Mouse (Mus musculus) liver, embryonic 16.5 days (tissue): ENCODE results near the gene Ptprn2. TPM values are rescaled to one million over a fixed set of nuclear protein-coding genes. Genes with fewer than 3 reads are reported as not detected.

Experiments used
- ATAC-seq: fragments of 200-750 bp; cut with Nextera tagmentation; 2 replicates; pipeline ENCODE4 v1.8.0; 2017; ENCODE audit warnings: low read depth, mild to moderate bottlenecking, moderate number of reproducible peaks, moderate library complexity
- H3K27ac ChIP-seq: fragments of 300-500 bp; sonication (generic); 2 replicates; pipeline ENCODE4 v1.5.1; 2014; ENCODE audit warnings: mild to moderate bottlenecking, low read length
- H3K27me3 ChIP-seq: fragments of 300-500 bp; sonication (generic); 2 replicates; pipeline ENCODE4 v1.6.1; 2014; ENCODE audit warnings: low read depth, low read length, mixed read lengths; ENCODE audit not compliant: control insufficient read depth, insufficient read depth
- H3K36me3 ChIP-seq: fragments of 300-500 bp; sonication (generic); 2 replicates; pipeline ENCODE4 v1.6.1; 2014; ENCODE audit warnings: mild to moderate bottlenecking; ENCODE audit not compliant: control insufficient read depth, insufficient read depth
- H3K4me1 ChIP-seq: fragments of 300-500 bp; sonication (generic); 2 replicates; pipeline ENCODE4 v1.6.1; 2014; ENCODE audit warnings: low read depth, low read length, mixed read lengths; ENCODE audit not compliant: control insufficient read depth
- H3K4me2 ChIP-seq: fragments of 300-500 bp; sonication (generic); 2 replicates; pipeline ENCODE4 v1.6.1; 2014; ENCODE audit warnings: low read depth, low read length, mixed read lengths
- H3K4me3 ChIP-seq: fragments of 300-500 bp; sonication (generic); 2 replicates; pipeline ENCODE4 v1.5.1; 2014; ENCODE audit warnings: low read depth, mild to moderate bottlenecking, low read length
- H3K9ac ChIP-seq: fragments of 300-500 bp; sonication (generic); 2 replicates; pipeline ENCODE4 v1.6.1; 2014; ENCODE audit warnings: low read depth, low read length
- H3K9me3 ChIP-seq: fragments of 300-500 bp; sonication (generic); replicated peaks from 2 replicates; pipeline ENCODE4 v1.6.1; 2016; ENCODE audit warnings: low read length; ENCODE audit not compliant: control insufficient read depth
- WGBS: fragments of 180-500 bp; shearing (Covaris S2); extraction: QIAGEN DNeasy Blood & Tissue Kit; methylation state at CpG from one replicate; pipeline ENCODE4 v1.1.7; 2014; ENCODE audit not compliant: insufficient replicate concordance; 5-methylcytosine and 5-hydroxymethylcytosine counted together
- polyA plus RNA-seq: library from polyadenylated mRNA; unstranded; fragments of >200 nt; fragmentation: Nextera tagmentation; extraction: Ambion mirVana; gene quantifications from 2 replicates; pipeline ENCODE4 v1.2.1, GENCODE M21; 2015

Ptprn2 gene
- polyA plus RNA-seq, 1 experiment from 2014 or later: 0.07 TPM

DNA sequence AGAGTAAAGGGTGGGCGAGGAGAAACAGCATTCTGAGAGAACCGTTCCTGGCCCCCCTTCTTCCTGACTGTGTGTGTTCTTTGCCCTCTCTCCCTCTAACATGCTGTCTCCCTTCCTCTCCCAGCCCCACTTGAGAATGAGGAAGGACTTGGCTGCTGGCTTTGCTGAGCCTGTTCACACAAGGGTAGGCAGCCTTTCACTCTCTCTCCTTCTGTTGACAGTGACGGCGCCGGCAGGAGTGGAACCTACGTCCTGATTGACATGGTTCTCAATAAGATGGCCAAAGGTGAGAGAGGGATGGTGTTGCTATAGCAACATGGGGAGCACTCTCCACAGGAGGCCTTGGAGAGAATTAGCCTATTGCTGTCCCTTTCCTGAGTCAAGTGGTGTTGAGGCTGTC lies 769.8 kb downstream of the Ptprn2 start:
- no peak overlapping the region for H3K4me2 ChIP-seq
- H3K9ac ChIP-seq: no peak overlapping the region
- H3K27ac ChIP-seq: no peak overlapping the region
- peaks cover 12% of the 10 kb centered on the region; the same call in 1 of the 2 replicates for H3K4me1 ChIP-seq
- no peak for ATAC-seq
- no peaks in the 10 kb centered on the region for H3K27me3 ChIP-seq
- H3K9me3 ChIP-seq: no peaks in the 10 kb centered on the region
- H3K36me3 ChIP-seq: no peaks in the 10 kb centered on the region
- 20% methylated on average over 6 of the region's 6 CpGs for WGBS
- H3K4me3 ChIP-seq: no peak overlapping the region

- no peak for ATAC-seq
- peaks cover 12% of the 10 kb centered on the region; the same call in 1 of the 2 replicates for H3K4me1 ChIP-seq
- WGBS: 77% methylated on average over 2 of the region's 2 CpGs
- no peaks in the 10 kb centered on the region for H3K27me3 ChIP-seq
- H3K9me3 ChIP-seq: no peaks in the 10 kb centered on the region
- no peak overlapping the region for H3K4me2 ChIP-seq
- H3K36me3 ChIP-seq: no peaks in the 10 kb centered on the region
- H3K27ac ChIP-seq: no peak overlapping the region
- no peak overlapping the region for H3K9ac ChIP-seq
- H3K4me3 ChIP-seq: no peak overlapping the region
These were observed 770.3 kb downstream of the Ptprn2 start for GRCm38 (mm10) chr12:117255776-117256342.

- ATAC-seq: no peak
- Histone ChIP-seq H3K9ac (no peak overlapping the region), H3K27me3 (no peaks in the 10 kb centered on the region), H3K4me2 (no peak overlapping the region), H3K9me3 (no peaks in the 10 kb centered on the region), H3K4me3 (no peak overlapping the region), H3K27ac (no peak overlapping the region), H3K4me1 (peaks cover 5% of the 10 kb centered on the region; the same call in 1 of the 2 replicates), H3K36me3 (no peaks in the 10 kb centered on the region)
- 72% methylated on average over 5 of the region's 5 CpGs for WGBS
These were observed 771.3 kb downstream of the Ptprn2 start for GRCm38 (mm10) chr12:117256849-117257204.

DNA sequence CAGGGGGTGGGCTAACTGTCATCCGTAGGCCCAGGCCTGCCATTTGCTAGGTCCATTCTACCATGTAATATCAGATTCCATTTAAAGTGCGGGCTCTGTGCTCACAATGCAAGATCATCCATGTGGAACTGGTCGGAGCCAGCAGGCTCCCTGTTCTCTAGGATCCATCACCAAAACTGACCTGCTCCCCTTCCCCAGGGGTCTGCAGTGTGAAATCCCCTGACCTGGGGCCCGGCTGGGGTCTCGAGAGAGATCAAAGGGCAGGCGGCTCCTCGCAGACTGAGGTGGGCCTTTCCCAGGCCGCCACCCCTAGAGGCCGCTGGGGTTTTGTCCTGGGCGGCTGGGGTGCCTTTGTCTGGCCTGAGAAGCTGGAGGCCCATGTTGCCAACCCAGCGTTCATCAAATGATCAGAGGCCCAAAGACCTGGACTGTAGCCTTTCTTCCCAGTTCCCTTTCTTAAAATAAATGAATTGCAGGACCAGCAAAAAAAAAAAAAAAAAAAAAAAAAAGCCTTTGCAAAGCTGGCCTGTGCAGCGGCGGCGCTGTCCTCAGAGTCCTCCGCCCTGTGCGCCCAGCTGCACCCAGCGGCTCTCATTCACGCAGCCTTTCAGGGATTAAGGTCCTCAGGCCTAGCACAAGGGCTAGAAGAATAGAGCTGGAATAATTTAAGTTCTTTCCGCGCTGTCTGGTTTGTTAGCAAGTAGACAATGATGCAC lies 771.8 kb downstream of the Ptprn2 start:
- Histone ChIP-seq H3K4me3 (no peak overlapping the region), H3K9ac (no peak overlapping the region), H3K4me2 (no peak overlapping the region), H3K36me3 (no peaks in the 10 kb centered on the region), H3K9me3 (no peaks in the 10 kb centered on the region), H3K27me3 (no peaks in the 10 kb centered on the region), H3K27ac (no peak overlapping the region), H3K4me1 (peaks cover 1% of the 10 kb centered on the region; the same call in 1 of the 2 replicates)
- 48% methylated on average over 20 of the region's 20 CpGs for WGBS
- ATAC-seq: no peak

- H3K27ac ChIP-seq: no peak overlapping the region
- no peaks in the 10 kb centered on the region for H3K9me3 ChIP-seq
- 61% methylated on average over 12 of the region's 12 CpGs for WGBS
- no peaks in the 10 kb centered on the region for H3K36me3 ChIP-seq
- H3K4me3 ChIP-seq: no peak overlapping the region
- no peak overlapping the region for H3K4me2 ChIP-seq
- no peaks in the 10 kb centered on the region for H3K27me3 ChIP-seq
- no peaks in the 10 kb centered on the region; the same call in 1 of the 2 replicates for H3K4me1 ChIP-seq
- ATAC-seq: no peak
- no peak overlapping the region for H3K9ac ChIP-seq
These were observed 772.5 kb downstream of the Ptprn2 start for GRCm38 (mm10) chr12:117257921-117258497.

- 32% methylated on average over 6 of the region's 6 CpGs for WGBS
- Histone ChIP-seq H3K9me3 (no peaks in the 10 kb centered on the region), H3K36me3 (no peaks in the 10 kb centered on the region), H3K4me1 (no peaks in the 10 kb centered on the region; the same call in 1 of the 2 replicates), H3K27me3 (no peaks in the 10 kb centered on the region), H3K9ac (no peak overlapping the region), H3K27ac (no peak overlapping the region), H3K4me3 (no peak overlapping the region), H3K4me2 (no peak overlapping the region)
- peak; percentile 35; the same call in 1 of the 2 replicates for ATAC-seq
These were observed 775.1 kb downstream of the Ptprn2 start for GRCm38 (mm10) chr12:117260391-117261164.

- H3K9me3 ChIP-seq: no peaks in the 10 kb centered on the region
- H3K36me3 ChIP-seq: no peaks in the 10 kb centered on the region
- no peak overlapping the region for H3K27ac ChIP-seq
- H3K4me3 ChIP-seq: no peak overlapping the region
- H3K9ac ChIP-seq: no peak overlapping the region
- H3K27me3 ChIP-seq: no peaks in the 10 kb centered on the region
- no peak for ATAC-seq
- H3K4me1 ChIP-seq: no peaks in the 10 kb centered on the region; the same call in 1 of the 2 replicates
- WGBS: 41% methylated on average over 3 of the region's 3 CpGs
- H3K4me2 ChIP-seq: no peak overlapping the region
These were observed 775.6 kb downstream of the Ptprn2 start for GRCm38 (mm10) chr12:117261165-117261440.

- Histone ChIP-seq H3K4me1 (no peaks in the 10 kb centered on the region; the same call in 1 of the 2 replicates), H3K9ac (no peak overlapping the region), H3K4me2 (no peak overlapping the region), H3K4me3 (no peak overlapping the region), H3K27ac (no peak overlapping the region), H3K9me3 (no peaks in the 10 kb centered on the region), H3K27me3 (no peaks in the 10 kb centered on the region), H3K36me3 (no peaks in the 10 kb centered on the region)
- 81% methylated on average over 2 of the region's 2 CpGs for WGBS
- no peak for ATAC-seq
These were observed 776.5 kb downstream of the Ptprn2 start for GRCm38 (mm10) chr12:117262003-117262402.
